Mouse (Mus musculus): Measurements from ENCODE around the gene Stra6l. TPM values are rescaled to one million over a fixed set of nuclear protein-coding genes. Genes with fewer than 3 reads are reported as not detected.

Gene Stra6l
- polyA plus RNA-seq, 1 experiment from 2014 or later: 0.05 TPM

- Histone ChIP-seq H3K9me3 (ENCODE audit: control insufficient read depth, low read length) (no peaks in the 10 kb centered on the region), H3K36me3 (ENCODE audit: control insufficient read depth, insufficient read depth, low read length) (no peaks in the 10 kb centered on the region), H3K9ac (ENCODE audit: low read length) (no peak overlapping the region), H3K4me3 (ENCODE audit: low read depth, low read length) (no peak overlapping the region), H3K4me2 (replicated peaks; ENCODE audit: low read depth) (no peak overlapping the region), H3K4me1 (replicated peaks; ENCODE audit: control insufficient read depth, insufficient read depth) (no peaks in the 10 kb centered on the region), H3K27ac (replicated peaks) (no peak overlapping the region), H3K27me3 (ENCODE audit: control insufficient read depth, insufficient read depth, low read length) (peaks cover 10% of the 10 kb centered on the region)
- ATAC-seq (ENCODE audit: low FRiP score, low TSS enrichment) (no peak), DNase-seq (ENCODE audit: low spot score) (no peak)
- TF ChIP-seq EP300 (optimal IDR thresholded peaks at IDR 0.05) (no peak), CTCF (IDR thresholded peaks at IDR 0.05; ENCODE audit: low read depth) (no peak)
- 61% methylated on average over 13 of the region's 13 CpGs for WGBS
These were observed 18.3 kb upstream of the Stra6l start for GRCm38 (mm10) chr4:45829907-45830759.

- no peak for DNase-seq (ENCODE audit: low spot score)
- Histone ChIP-seq H3K27me3 (ENCODE audit: control insufficient read depth, insufficient read depth, low read length) (no peaks in the 10 kb centered on the region), H3K9me3 (ENCODE audit: control insufficient read depth, low read length) (no peaks in the 10 kb centered on the region), H3K4me1 (replicated peaks; ENCODE audit: control insufficient read depth, insufficient read depth) (no peaks in the 10 kb centered on the region), H3K9ac (ENCODE audit: low read length) (no peak overlapping the region), H3K4me3 (ENCODE audit: low read depth, low read length) (no peak overlapping the region), H3K36me3 (ENCODE audit: control insufficient read depth, insufficient read depth, low read length) (no peaks in the 10 kb centered on the region), H3K27ac (replicated peaks) (no peak overlapping the region), H3K4me2 (replicated peaks; ENCODE audit: low read depth) (no peak overlapping the region)
- no peak for ATAC-seq (ENCODE audit: low FRiP score, low TSS enrichment)
- no peak for TF ChIP-seq CTCF (IDR thresholded peaks at IDR 0.05; ENCODE audit: low read depth)
- TF ChIP-seq EP300 (optimal IDR thresholded peaks at IDR 0.05): no peak
- 85% methylated on average over 7 of the region's 7 CpGs for WGBS
These were observed 16.5 kb upstream of the Stra6l start for GRCm38 (mm10) chr4:45831996-45832395.

GRCm38 (mm10) chr4:45833461-45833860 lies 15.0 kb upstream of the Stra6l start:
- Histone ChIP-seq H3K4me3 (ENCODE audit: low read depth, low read length) (no peak overlapping the region), H3K4me2 (replicated peaks; ENCODE audit: low read depth) (no peak overlapping the region), H3K9me3 (ENCODE audit: control insufficient read depth, low read length) (no peaks in the 10 kb centered on the region), H3K4me1 (replicated peaks; ENCODE audit: control insufficient read depth, insufficient read depth) (no peaks in the 10 kb centered on the region), H3K27me3 (ENCODE audit: control insufficient read depth, insufficient read depth, low read length) (no peaks in the 10 kb centered on the region), H3K36me3 (ENCODE audit: control insufficient read depth, insufficient read depth, low read length) (no peaks in the 10 kb centered on the region), H3K9ac (ENCODE audit: low read length) (no peak overlapping the region), H3K27ac (replicated peaks) (no peak overlapping the region)
- DNase-seq (ENCODE audit: low spot score) (no peak), ATAC-seq (ENCODE audit: low FRiP score, low TSS enrichment) (no peak)
- 31% methylated on average over 5 of the region's 5 CpGs for WGBS
- TF ChIP-seq CTCF (IDR thresholded peaks at IDR 0.05; ENCODE audit: low read depth) (no peak), EP300 (optimal IDR thresholded peaks at IDR 0.05) (no peak)

GRCm38 (mm10) chr4:45844355-45844754 lies 4.1 kb upstream of the Stra6l start:
- 54% methylated on average over 14 of the region's 14 CpGs for WGBS
- H3K36me3 ChIP-seq (ENCODE audit: control insufficient read depth, insufficient read depth, low read length): no peaks in the 10 kb centered on the region
- H3K27ac ChIP-seq (replicated peaks): no peak overlapping the region
- H3K9ac ChIP-seq (ENCODE audit: low read length): no peak overlapping the region
- no peak overlapping the region for H3K4me3 ChIP-seq (ENCODE audit: low read depth, low read length)
- no peaks in the 10 kb centered on the region for H3K9me3 ChIP-seq (ENCODE audit: control insufficient read depth, low read length)
- H3K27me3 ChIP-seq (ENCODE audit: control insufficient read depth, insufficient read depth, low read length): no peaks in the 10 kb centered on the region
- peak; percentile 83 for TF ChIP-seq CTCF (IDR thresholded peaks at IDR 0.05; ENCODE audit: low read depth)
- TF ChIP-seq EP300 (optimal IDR thresholded peaks at IDR 0.05): no peak
- peak; percentile 63 for DNase-seq (ENCODE audit: low spot score)
- 0 out of 2 replicates have a peak, but pooled peaks have one; percentile 12 for ATAC-seq (ENCODE audit: low FRiP score, low TSS enrichment)
- H3K4me2 ChIP-seq (replicated peaks; ENCODE audit: low read depth): no peak overlapping the region
- no peaks in the 10 kb centered on the region for H3K4me1 ChIP-seq (replicated peaks; ENCODE audit: control insufficient read depth, insufficient read depth)

GRCm38 (mm10) chr4:45846263-45846662 lies 2.2 kb upstream of the Stra6l start:
- ATAC-seq (ENCODE audit: low FRiP score, low TSS enrichment) (no peak), DNase-seq (ENCODE audit: low spot score) (no peak)
- H3K9me3 ChIP-seq (ENCODE audit: control insufficient read depth, low read length): no peaks in the 10 kb centered on the region
- WGBS: 93% methylated on average over 2 of the region's 2 CpGs
- no peak overlapping the region for H3K4me3 ChIP-seq (ENCODE audit: low read depth, low read length)
- no peaks in the 10 kb centered on the region for H3K4me1 ChIP-seq (replicated peaks; ENCODE audit: control insufficient read depth, insufficient read depth)
- H3K4me2 ChIP-seq (replicated peaks; ENCODE audit: low read depth): no peak overlapping the region
- no peaks in the 10 kb centered on the region for H3K27me3 ChIP-seq (ENCODE audit: control insufficient read depth, insufficient read depth, low read length)
- no peaks in the 10 kb centered on the region for H3K36me3 ChIP-seq (ENCODE audit: control insufficient read depth, insufficient read depth, low read length)
- H3K9ac ChIP-seq (ENCODE audit: low read length): no peak overlapping the region
- no peak overlapping the region for H3K27ac ChIP-seq (replicated peaks)
- no peak for TF ChIP-seq CTCF (IDR thresholded peaks at IDR 0.05; ENCODE audit: low read depth)
- no peak for TF ChIP-seq EP300 (optimal IDR thresholded peaks at IDR 0.05)

- H3K4me3 ChIP-seq (ENCODE audit: low read depth, low read length): no peak overlapping the region
- H3K27ac ChIP-seq (replicated peaks): no peak overlapping the region
- no peaks in the 10 kb centered on the region for H3K27me3 ChIP-seq (ENCODE audit: control insufficient read depth, insufficient read depth, low read length)
- no peaks in the 10 kb centered on the region for H3K36me3 ChIP-seq (ENCODE audit: control insufficient read depth, insufficient read depth, low read length)
- TF ChIP-seq CTCF (IDR thresholded peaks at IDR 0.05; ENCODE audit: low read depth) (no peak), EP300 (optimal IDR thresholded peaks at IDR 0.05) (no peak)
- DNase-seq (ENCODE audit: low spot score) (no peak), ATAC-seq (ENCODE audit: low FRiP score, low TSS enrichment) (no peak)
- no peaks in the 10 kb centered on the region for H3K9me3 ChIP-seq (ENCODE audit: control insufficient read depth, low read length)
- H3K4me2 ChIP-seq (replicated peaks; ENCODE audit: low read depth): no peak overlapping the region
- 47% methylated on average over 10 of the region's 10 CpGs for WGBS
- no peak overlapping the region for H3K9ac ChIP-seq (ENCODE audit: low read length)
- H3K4me1 ChIP-seq (replicated peaks; ENCODE audit: control insufficient read depth, insufficient read depth): no peaks in the 10 kb centered on the region
These were observed 327 bp downstream of the Stra6l start for GRCm38 (mm10) chr4:45848825-45849156.
